Mouse (Mus musculus) forebrain, embryonic 14.5 days (tissue): ENCODE data around the gene Itpr1. TPM values are rescaled to one million over a fixed set of nuclear protein-coding genes. Genes with fewer than 3 reads are reported as not detected.

ENCODE experiments used
- ATAC-seq: fragments of 200-750 bp; cut with Nextera tagmentation; 2 replicates; pipeline ENCODE4 v1.8.0; 2017; ENCODE audit warnings: mild to moderate bottlenecking, moderate library complexity
- DNase-seq: peaks from one replicate; pipeline ENCODE4 v3.0.0-alpha.2; 2015; ENCODE audit warnings: low spot score
- H3K27ac ChIP-seq: fragments of 300-500 bp; sonication (generic); 2 replicates; pipeline ENCODE4 v1.5.1; 2014; ENCODE audit warnings: low read depth, mild to moderate bottlenecking, control low read depth, low read length, moderate library complexity
- H3K27me3 ChIP-seq: fragments of 300-500 bp; sonication (generic); replicated peaks from 2 replicates; pipeline ENCODE4 v1.6.1; 2014; ENCODE audit warnings: low read length, control low read depth, mixed read lengths; ENCODE audit not compliant: control insufficient read depth, insufficient read depth
- H3K36me3 ChIP-seq: fragments of 300-500 bp; sonication (generic); 2 replicates; pipeline ENCODE4 v1.6.1; 2014; ENCODE audit warnings: low read length, control low read depth; ENCODE audit not compliant: control insufficient read depth, insufficient read depth
- H3K4me1 ChIP-seq: fragments of 300-500 bp; sonication (generic); 2 replicates; pipeline ENCODE4 v1.6.1; 2014; ENCODE audit warnings: antibody characterized with exemption, low read length, control low read depth; ENCODE audit not compliant: control insufficient read depth, insufficient read depth
- H3K4me2 ChIP-seq: fragments of 300-500 bp; sonication (generic); 2 replicates; pipeline ENCODE4 v1.6.1; 2014; ENCODE audit warnings: mild to moderate bottlenecking, control low read depth, low read length
- H3K4me3 ChIP-seq: fragments of 300-500 bp; sonication (generic); 2 replicates; pipeline ENCODE4 v1.5.1; 2014; ENCODE audit warnings: low read depth, low read length, control low read depth
- H3K9ac ChIP-seq: fragments of 300-500 bp; sonication (generic); 2 replicates; pipeline ENCODE4 v1.6.1; 2014; ENCODE audit warnings: mild to moderate bottlenecking, low read length, control low read depth, moderate library complexity
- H3K9me3 ChIP-seq: fragments of 300-500 bp; sonication (generic); replicated peaks from 2 replicates; pipeline ENCODE4 v1.6.1; 2016; ENCODE audit warnings: low read length, control low read depth, mixed read lengths; ENCODE audit not compliant: control insufficient read depth
- WGBS: fragments of 180-500 bp; shearing (Covaris S2); extraction: QIAGEN DNeasy Blood & Tissue Kit; methylation state at CpG from one replicate; pipeline ENCODE4 v1.1.7; 2014; 5-methylcytosine and 5-hydroxymethylcytosine counted together
- polyA plus RNA-seq: library from polyadenylated mRNA; unstranded; fragments of >200 nt; fragmentation: Nextera tagmentation; extraction: Ambion mirVana; gene quantifications from 2 replicates; pipeline ENCODE4 v1.2.1, GENCODE M21; 2014

Gene Itpr1
- polyA plus RNA-seq, 1 experiment from 2014 or later = 5.2 TPM

GRCm38 (mm10) chr6:108503651-108504050 is 290.8 kb downstream of the Itpr1 start:
- Histone ChIP-seq H3K4me2 (no peak overlapping the region), H3K27ac (no peak overlapping the region), H3K9me3 (no peaks in the 10 kb centered on the region), H3K27me3 (no peaks in the 10 kb centered on the region), H3K36me3 (0 out of 2 replicates have a peak, but pooled peaks cover 7% of the 10 kb centered on the region), H3K9ac (no peak overlapping the region), H3K4me1 (no peaks in the 10 kb centered on the region), H3K4me3 (no peak overlapping the region)
- WGBS = 94% methylated on average over 5 of the region's 5 CpGs
- ATAC-seq (no peak), DNase-seq (no peak)

- no peak overlapping the region for H3K4me2 ChIP-seq
- H3K27ac ChIP-seq = no peak overlapping the region
- no peaks in the 10 kb centered on the region for H3K27me3 ChIP-seq
- 81% methylated on average over 7 of the region's 7 CpGs for WGBS
- H3K4me3 ChIP-seq = no peak overlapping the region
- ATAC-seq (no peak), DNase-seq (no peak)
- H3K9me3 ChIP-seq = no peaks in the 10 kb centered on the region
- H3K4me1 ChIP-seq = no peaks in the 10 kb centered on the region
- H3K36me3 ChIP-seq = 0 out of 2 replicates have a peak, but pooled peaks cover 4% of the 10 kb centered on the region
- H3K9ac ChIP-seq = no peak overlapping the region
Measured at GRCm38 (mm10) chr6:108504717-108505116, 291.8 kb downstream of the Itpr1 start.

GRCm38 (mm10) chr6:108506161-108506560 is 293.3 kb downstream of the Itpr1 start:
- H3K27ac ChIP-seq = no peak overlapping the region
- no peaks in the 10 kb centered on the region for H3K4me1 ChIP-seq
- H3K9ac ChIP-seq = no peak overlapping the region
- DNase-seq = no peak
- 90% methylated on average over 3 of the region's 3 CpGs for WGBS
- H3K4me3 ChIP-seq = no peak overlapping the region
- no peaks in the 10 kb centered on the region for H3K27me3 ChIP-seq
- H3K9me3 ChIP-seq = no peaks in the 10 kb centered on the region
- H3K36me3 ChIP-seq = no peaks in the 10 kb centered on the region
- no peak overlapping the region for H3K4me2 ChIP-seq
- no peak for ATAC-seq

GRCm38 (mm10) chr6:108507337-108507736 is 294.4 kb downstream of the Itpr1 start:
- ATAC-seq (no peak), DNase-seq (no peak)
- Histone ChIP-seq H3K4me1 (no peaks in the 10 kb centered on the region), H3K27ac (no peak overlapping the region), H3K9ac (no peak overlapping the region), H3K9me3 (no peaks in the 10 kb centered on the region), H3K36me3 (no peaks in the 10 kb centered on the region), H3K27me3 (no peaks in the 10 kb centered on the region), H3K4me3 (no peak overlapping the region), H3K4me2 (no peak overlapping the region)
- 70% methylated on average over 3 of the region's 3 CpGs for WGBS

GRCm38 (mm10) chr6:108509320-108509719 is 296.4 kb downstream of the Itpr1 start:
- Histone ChIP-seq H3K4me1 (no peaks in the 10 kb centered on the region), H3K9ac (no peak overlapping the region), H3K27me3 (no peaks in the 10 kb centered on the region), H3K9me3 (no peaks in the 10 kb centered on the region), H3K4me2 (no peak overlapping the region), H3K4me3 (no peak overlapping the region), H3K36me3 (no peaks in the 10 kb centered on the region), H3K27ac (no peak overlapping the region)
- ATAC-seq = no peak
- DNase-seq = no peak
- WGBS = 93% methylated on average over 2 of the region's 2 CpGs

- no peaks in the 10 kb centered on the region for H3K4me1 ChIP-seq
- DNase-seq = peak; percentile 22
- no peaks in the 10 kb centered on the region for H3K36me3 ChIP-seq
- no peaks in the 10 kb centered on the region for H3K9me3 ChIP-seq
- no peaks in the 10 kb centered on the region for H3K27me3 ChIP-seq
- no peak overlapping the region for H3K4me2 ChIP-seq
- WGBS = 52% methylated on average over 9 of the region's 9 CpGs
- no peak for ATAC-seq
- no peak overlapping the region for H3K9ac ChIP-seq
- no peak overlapping the region for H3K27ac ChIP-seq
- H3K4me3 ChIP-seq = no peak overlapping the region
Measured at GRCm38 (mm10) chr6:108510101-108510500, 297.2 kb downstream of the Itpr1 start.

GRCm38 (mm10) chr6:108512097-108512496 is 299.2 kb downstream of the Itpr1 start:
- no peaks in the 10 kb centered on the region for H3K4me1 ChIP-seq
- no peak overlapping the region for H3K4me2 ChIP-seq
- no peak for ATAC-seq
- no peaks in the 10 kb centered on the region for H3K36me3 ChIP-seq
- no peak overlapping the region for H3K9ac ChIP-seq
- no peaks in the 10 kb centered on the region for H3K9me3 ChIP-seq
- no peaks in the 10 kb centered on the region for H3K27me3 ChIP-seq
- no peak overlapping the region for H3K27ac ChIP-seq
- no peak overlapping the region for H3K4me3 ChIP-seq
- 70% methylated on average over 3 of the region's 3 CpGs for WGBS
- DNase-seq = no peak

GRCm38 (mm10) chr6:108512994-108513393 is 300.1 kb downstream of the Itpr1 start:
- Histone ChIP-seq H3K4me1 (no peaks in the 10 kb centered on the region), H3K9me3 (no peaks in the 10 kb centered on the region), H3K4me2 (no peak overlapping the region), H3K4me3 (no peak overlapping the region), H3K27ac (no peak overlapping the region), H3K27me3 (no peaks in the 10 kb centered on the region), H3K36me3 (no peaks in the 10 kb centered on the region), H3K9ac (no peak overlapping the region)
- 89% methylated on average over 9 of the region's 9 CpGs for WGBS
- no peak for ATAC-seq
- DNase-seq = no peak

- Histone ChIP-seq H3K4me1 (no peaks in the 10 kb centered on the region), H3K9me3 (no peaks in the 10 kb centered on the region), H3K4me3 (no peak overlapping the region), H3K27ac (no peak overlapping the region), H3K27me3 (no peaks in the 10 kb centered on the region), H3K4me2 (no peak overlapping the region), H3K9ac (no peak overlapping the region), H3K36me3 (no peaks in the 10 kb centered on the region)
- ATAC-seq (no peak), DNase-seq (no peak)
- 85% methylated on average over 1 of the region's 1 CpGs for WGBS
Measured at GRCm38 (mm10) chr6:108516248-108516647, 303.4 kb downstream of the Itpr1 start.
